Mouse (Mus musculus) kidney, adult 9 months (tissue): Measurements from ENCODE around the gene Kcnt2.

ENCODE experiments used
- DNase-seq: peaks from one replicate; pipeline ENCODE4 v3.0.0; 2022

The Kcnt2 gene

GRCm38 (mm10) chr1:140379526-140379925 is 133.6 kb downstream of the Kcnt2 start:
- DNase-seq = peak; percentile 12

GRCm38 (mm10) chr1:140381093-140381492 is 135.1 kb downstream of the Kcnt2 start:
- DNase-seq = no peak

GRCm38 (mm10) chr1:140390301-140390700 is 144.3 kb downstream of the Kcnt2 start:
- DNase-seq = no peak

- no peak for DNase-seq
Observed at GRCm38 (mm10) chr1:140397756-140398155, 151.8 kb downstream of the Kcnt2 start.

GRCm38 (mm10) chr1:140406631-140407288 is 160.8 kb downstream of the Kcnt2 start:
- DNase-seq = peak; percentile 56

- DNase-seq = peak; percentile 48
Observed at GRCm38 (mm10) chr1:140415761-140416160, 169.8 kb downstream of the Kcnt2 start.

GRCm38 (mm10) chr1:140422954-140423353 is 177.0 kb downstream of the Kcnt2 start:
- DNase-seq = peak; percentile 42

GRCm38 (mm10) chr1:140429284-140429850 is 183.4 kb downstream of the Kcnt2 start:
- no peak for DNase-seq

GRCm38 (mm10) chr1:140432039-140432438 is 186.1 kb downstream of the Kcnt2 start:
- DNase-seq = no peak

GRCm38 (mm10) chr1:140434791-140435190 is 188.8 kb downstream of the Kcnt2 start:
- DNase-seq = no peak

GRCm38 (mm10) chr1:140438176-140438575 is 192.2 kb downstream of the Kcnt2 start:
- no peak for DNase-seq

GRCm38 (mm10) chr1:140443904-140444303 is 197.9 kb downstream of the Kcnt2 start:
- no peak for DNase-seq

- DNase-seq = no peak
Observed at GRCm38 (mm10) chr1:140444394-140444793, 198.4 kb downstream of the Kcnt2 start.

GRCm38 (mm10) chr1:140451461-140451860 is 205.5 kb downstream of the Kcnt2 start:
- DNase-seq = no peak

GRCm38 (mm10) chr1:140451924-140452323 is 206.0 kb downstream of the Kcnt2 start:
- peak; percentile 39 for DNase-seq

GRCm38 (mm10) chr1:140455903-140456302 is 209.9 kb downstream of the Kcnt2 start:
- DNase-seq = no peak

GRCm38 (mm10) chr1:140456873-140457272 is 210.9 kb downstream of the Kcnt2 start:
- no peak for DNase-seq

GRCm38 (mm10) chr1:140468315-140468714 is 222.4 kb downstream of the Kcnt2 start:
- DNase-seq = no peak

GRCm38 (mm10) chr1:140469586-140469985 is 223.6 kb downstream of the Kcnt2 start:
- no peak for DNase-seq

GRCm38 (mm10) chr1:140476921-140477320 is 231.0 kb downstream of the Kcnt2 start:
- no peak for DNase-seq

GRCm38 (mm10) chr1:140484016-140484415 is 238.1 kb downstream of the Kcnt2 start:
- no peak for DNase-seq

- DNase-seq = no peak
Observed at GRCm38 (mm10) chr1:140489816-140490215, 243.9 kb downstream of the Kcnt2 start.

GRCm38 (mm10) chr1:140491406-140491805 is 245.4 kb downstream of the Kcnt2 start:
- no peak for DNase-seq

GRCm38 (mm10) chr1:140492237-140492636 is 246.3 kb downstream of the Kcnt2 start:
- no peak for DNase-seq

- DNase-seq = no peak
Observed at GRCm38 (mm10) chr1:140513451-140513850, 267.5 kb downstream of the Kcnt2 start.
